Mouse (Mus musculus): Measurements from ENCODE around the gene Ube2b.

- no peak for TF ChIP-seq CTCF (IDR thresholded peaks at IDR 0.05; ENCODE audit: low read depth)
- TF ChIP-seq EP300 (IDR thresholded peaks at IDR 0.05; ENCODE audit: low read depth) = no peak
Measured at GRCm38 (mm10) chr11:51962277-51962676, 38.3 kb downstream of the Ube2b start.

Measured in liver, embryonic 14.5 days (tissue).